Mouse (Mus musculus): ENCODE results near the gene Osmr.
"Not testable (repeated sequence)": the region's sequence is repeated elsewhere in the genome, so short reads cannot be mapped to it uniquely, and the experiment has no call there.

DNA sequence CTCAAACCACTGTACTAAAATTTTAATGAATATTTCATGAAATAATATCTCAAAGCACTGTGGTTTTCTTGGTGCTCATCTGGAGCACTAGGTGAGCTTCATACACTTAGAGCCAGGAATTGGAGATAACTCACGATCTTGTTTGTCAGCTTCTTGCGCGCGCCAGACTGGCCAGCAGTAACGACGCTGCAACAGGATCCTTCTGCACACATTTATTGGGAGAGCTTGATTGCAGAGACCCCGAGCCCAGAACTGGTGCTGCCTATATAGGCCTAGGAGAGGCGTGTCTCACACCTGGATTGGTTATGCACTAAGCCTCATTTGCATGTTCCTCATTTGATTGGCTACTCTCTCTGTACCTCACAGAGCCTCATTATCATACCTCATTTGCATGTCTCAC is 73.6 kb downstream of the Osmr start:
- TF ChIP-seq POLR2A (IDR thresholded peaks at IDR 0.05; ENCODE audit: borderline replicate concordance, control insufficient read depth, low read depth, low read length); CTCF (IDR thresholded peaks at IDR 0.05; ENCODE audit: control insufficient read depth, insufficient read depth, low read length): not testable (repeated sequence)

Measured in bone marrow, adult 2 months (tissue).